Mouse (Mus musculus) c-Kit-positive CD71-positive TER-119-negative erythroid progenitor cells, embryonic 14.5 days (primary cell): ENCODE measurements at regions not wholly inside any gene's neighbourhood (a gene's known extent, or its start where the extent isn't known, plus 50 kb on each side); places are given as distances from the start of the nearest gene placed in this dataset.
A peak's percentile ranks its signal among the peaks of the same experiment; 100 is the strongest.

Experiments used
- DNase-seq: peaks from one replicate; pipeline ENCODE4 v3.0.0-alpha.2; 2013; ENCODE audit warnings: low read depth

DNA sequence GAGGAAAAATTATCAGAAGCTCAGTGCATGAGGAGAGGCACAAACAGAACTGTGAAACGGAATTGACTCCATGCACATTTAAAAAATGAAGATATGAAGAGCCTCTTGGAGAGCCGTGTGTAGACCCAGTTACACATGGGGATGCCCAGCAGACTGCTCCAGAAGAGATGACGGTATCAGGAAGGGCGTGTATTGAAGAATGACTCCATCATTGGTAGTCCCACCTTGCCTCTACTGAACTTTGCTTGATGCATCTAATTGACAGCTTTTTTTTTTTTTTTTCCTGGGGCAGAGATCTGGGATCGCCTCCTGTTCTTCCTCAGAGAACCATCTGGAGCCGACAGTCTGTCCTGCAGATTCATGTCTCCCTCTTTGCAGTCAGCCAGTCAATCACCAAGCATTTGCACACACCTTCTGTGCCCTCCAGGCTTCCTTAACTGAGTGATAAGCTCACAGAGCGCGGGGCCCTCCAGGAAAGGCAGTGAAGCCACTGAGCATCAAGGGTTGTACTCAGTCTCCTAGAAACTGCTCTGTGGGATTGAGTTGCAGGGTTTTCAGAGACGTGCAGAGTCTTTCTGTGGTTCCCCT lies 57.6 kb upstream of the D1Pas1 start:
- DNase-seq: no peak

DNA sequence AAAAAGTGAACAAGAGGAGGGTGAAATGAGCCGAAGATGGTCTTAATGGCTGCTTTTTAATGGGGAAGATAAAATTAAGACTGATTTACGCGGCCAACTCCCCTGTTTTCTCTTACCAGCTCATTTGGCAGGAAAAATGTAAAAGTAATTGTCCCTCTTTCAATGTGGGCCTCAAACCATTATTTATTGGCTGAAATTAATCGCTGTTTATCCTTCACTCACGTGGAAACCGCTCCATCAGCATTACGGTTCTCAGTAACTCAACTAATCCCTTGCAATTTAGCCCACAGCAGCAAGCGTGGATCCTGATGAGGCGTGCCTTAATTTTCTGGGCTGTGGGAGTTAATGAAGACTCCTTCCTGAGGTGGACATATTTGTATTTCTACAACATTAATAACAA lies 58.1 kb upstream of the D1Pas1 start:
- DNase-seq: no peak

DNA sequence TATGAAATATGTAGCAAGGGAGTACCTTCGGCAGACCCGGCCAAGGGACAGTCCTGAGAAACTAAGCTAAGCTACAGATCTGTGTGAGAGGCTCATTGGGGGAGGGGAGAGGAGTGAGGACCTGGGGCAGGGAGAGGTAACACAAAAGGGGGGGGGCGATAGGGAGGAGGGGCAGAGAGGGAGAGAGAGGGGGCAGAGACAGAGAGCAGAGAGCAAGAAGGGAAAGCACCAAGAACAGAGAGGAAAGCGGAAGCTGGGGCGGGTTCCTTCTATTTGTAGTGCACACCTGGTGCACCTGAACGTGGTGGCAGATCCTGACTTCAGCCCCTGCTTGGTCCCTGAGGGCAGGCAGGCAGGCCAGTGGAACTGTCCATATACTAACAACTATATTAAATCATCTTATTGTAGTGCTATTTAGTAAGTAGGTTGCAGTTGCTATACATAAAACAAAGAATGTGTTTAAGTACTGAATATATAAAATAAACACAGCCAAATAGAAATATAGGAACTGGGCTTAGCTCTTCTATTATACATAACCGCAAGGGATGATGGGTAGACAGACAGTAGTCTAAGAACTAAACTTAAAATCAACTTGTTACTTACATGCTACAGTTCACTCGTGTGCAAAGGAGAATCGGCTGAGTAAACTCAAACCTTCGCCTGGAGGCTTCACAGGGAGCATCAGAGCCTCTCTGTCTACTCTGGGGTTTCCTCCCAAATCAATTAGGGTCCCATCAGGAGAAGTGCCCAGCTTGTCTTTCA lies 59.6 kb upstream of the D1Pas1 start:
- no peak for DNase-seq

DNA sequence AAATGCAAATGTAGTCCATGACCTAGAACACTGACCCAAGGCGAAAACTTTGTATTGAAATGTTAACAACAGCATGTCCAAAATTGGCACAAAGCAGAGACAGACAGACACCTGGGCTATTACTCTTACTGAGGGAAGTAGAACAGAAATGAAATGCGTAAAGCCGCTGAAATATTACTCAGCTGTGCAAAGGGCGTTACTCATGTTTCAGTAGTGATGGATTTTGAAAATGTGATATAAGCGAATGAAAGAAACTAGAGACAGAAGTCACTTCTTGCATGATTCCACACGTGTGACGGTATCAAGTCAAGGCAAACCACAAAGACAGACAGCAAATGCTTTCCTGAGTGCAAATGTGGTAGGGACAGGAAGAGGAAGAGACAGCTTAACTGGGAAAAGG lies 61.3 kb upstream of the D1Pas1 start:
- no peak for DNase-seq

DNA sequence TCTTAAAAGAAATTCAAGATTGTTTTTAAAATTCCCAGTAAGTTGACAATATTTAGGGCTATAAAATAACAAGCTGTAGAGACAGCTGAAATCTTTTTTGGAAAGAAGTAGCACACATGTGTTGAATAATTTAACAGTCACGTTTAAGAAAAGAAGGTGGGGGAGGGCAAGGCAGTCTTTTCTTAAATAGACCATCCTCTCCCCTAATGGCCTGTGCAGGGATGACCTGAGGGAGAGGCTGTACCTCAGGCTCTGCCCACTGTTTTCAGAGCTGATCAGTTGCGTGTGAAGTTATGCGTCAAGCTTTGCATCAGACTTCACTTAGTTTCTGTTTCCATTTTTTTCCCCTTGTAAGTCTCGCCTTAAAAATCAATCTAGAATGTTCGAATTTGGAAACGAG lies 65.7 kb upstream of the D1Pas1 start:
- DNase-seq: no peak

DNA sequence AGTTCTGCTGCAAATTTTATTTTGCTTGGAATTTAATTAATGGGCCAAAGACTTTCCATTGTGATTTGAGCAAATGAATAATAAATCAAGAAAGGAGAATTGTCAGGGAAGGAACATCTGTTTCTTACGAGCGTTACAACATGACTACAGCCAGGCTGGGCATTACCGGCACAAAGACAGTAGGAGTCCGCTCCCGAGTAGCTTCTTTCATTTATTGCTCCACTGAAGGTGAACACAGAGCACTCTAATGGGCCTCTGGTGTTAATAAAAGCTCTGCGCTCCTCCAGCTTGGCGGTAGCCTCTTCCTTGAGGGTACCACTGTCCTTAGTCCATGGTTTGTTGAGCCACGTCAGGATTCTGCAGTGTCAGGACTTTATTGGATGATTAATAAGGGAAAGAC lies 69.0 kb upstream of the D1Pas1 start:
- no peak for DNase-seq

DNA sequence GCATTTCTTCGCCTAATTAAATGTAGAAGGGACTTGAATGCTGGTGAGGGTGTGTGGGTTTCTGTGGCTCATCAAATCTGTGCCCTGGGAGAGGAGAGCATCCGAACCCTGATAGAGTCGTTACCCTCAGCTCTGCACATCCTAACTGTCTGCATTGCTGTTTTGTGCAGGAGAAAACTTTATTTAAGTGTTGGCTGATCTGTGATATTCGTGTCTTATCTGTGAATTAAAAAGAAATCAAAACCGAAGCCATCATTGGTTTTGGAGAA lies 77.7 kb upstream of the D1Pas1 start:
- no peak for DNase-seq

DNA sequence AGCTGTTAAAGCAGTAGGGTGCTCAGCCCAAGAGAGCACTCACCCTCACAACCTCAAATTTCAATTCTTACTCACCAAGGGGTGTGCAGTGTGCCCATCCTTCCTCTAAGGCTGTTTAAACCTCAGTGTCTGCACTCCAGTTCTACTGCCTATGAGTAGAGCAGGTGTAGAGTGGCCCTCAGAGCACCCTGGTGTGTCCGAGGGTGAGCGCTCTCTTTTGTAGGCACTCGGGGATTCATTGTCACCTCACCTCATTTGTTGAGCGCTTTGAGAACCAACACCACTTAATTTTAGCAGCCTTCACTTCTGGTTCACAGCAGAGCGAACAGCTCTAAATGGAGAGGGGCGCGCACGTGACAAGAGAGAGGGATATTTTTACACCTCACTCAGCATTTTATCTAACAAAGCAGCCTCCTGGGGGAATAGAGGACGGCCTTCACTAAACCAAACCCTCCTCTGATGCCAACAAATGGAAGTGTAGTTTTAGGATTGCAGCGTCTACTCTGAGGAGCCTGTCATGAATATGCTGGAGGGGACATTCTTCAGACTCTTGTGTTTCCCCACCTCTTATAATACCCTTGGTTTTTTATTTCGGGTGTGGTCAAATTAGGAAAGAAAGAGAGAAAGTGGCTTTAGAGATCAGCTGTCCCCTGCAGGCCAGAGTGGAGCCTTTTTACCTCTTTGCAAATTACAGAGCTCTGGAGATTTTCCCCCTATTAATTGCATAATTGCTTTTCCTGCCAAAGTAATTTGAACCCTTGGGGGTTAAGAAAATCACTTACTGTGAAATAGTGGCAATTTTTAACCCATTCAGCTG lies 78.2 kb upstream of the D1Pas1 start:
- no peak for DNase-seq

DNA sequence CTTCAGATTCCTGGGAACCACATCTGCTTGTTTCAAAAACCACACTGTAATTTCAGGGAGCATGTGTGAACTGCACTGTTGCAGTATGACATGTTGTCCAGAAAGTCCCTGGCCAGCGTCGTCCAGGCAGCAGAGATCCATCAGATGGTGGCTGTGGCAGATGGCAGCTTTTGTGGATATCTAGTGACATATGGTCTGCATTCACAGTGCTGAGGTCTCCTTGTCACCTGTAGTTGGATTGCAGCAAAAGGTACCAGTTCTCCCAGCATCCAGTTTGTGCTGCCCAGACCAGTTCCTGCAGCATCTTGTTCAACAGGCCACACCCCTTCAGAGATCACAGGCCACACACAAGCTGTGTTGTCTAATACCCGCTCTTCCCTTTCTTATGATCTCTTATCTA lies 80.1 kb upstream of the D1Pas1 start:
- no peak for DNase-seq

DNA sequence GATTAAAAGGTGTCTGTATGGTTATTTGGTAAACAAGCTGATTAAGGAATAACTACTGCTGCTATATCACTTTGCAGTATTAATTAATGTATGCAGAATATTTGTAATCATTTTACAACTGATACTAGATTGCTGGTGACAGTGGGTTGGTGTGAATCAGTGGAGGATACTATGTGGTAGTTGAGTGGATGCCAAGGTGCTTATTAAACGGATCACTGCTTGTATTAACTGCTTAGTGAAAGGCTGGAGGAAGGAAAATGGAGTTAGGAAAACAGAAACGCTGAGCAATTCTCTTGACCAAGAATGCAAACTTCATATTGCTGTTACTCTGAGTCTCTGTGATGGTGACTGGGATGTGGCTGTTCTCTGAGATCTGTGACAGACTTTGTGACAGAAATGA lies 86.8 kb upstream of the D1Pas1 start:
- no peak for DNase-seq

DNA sequence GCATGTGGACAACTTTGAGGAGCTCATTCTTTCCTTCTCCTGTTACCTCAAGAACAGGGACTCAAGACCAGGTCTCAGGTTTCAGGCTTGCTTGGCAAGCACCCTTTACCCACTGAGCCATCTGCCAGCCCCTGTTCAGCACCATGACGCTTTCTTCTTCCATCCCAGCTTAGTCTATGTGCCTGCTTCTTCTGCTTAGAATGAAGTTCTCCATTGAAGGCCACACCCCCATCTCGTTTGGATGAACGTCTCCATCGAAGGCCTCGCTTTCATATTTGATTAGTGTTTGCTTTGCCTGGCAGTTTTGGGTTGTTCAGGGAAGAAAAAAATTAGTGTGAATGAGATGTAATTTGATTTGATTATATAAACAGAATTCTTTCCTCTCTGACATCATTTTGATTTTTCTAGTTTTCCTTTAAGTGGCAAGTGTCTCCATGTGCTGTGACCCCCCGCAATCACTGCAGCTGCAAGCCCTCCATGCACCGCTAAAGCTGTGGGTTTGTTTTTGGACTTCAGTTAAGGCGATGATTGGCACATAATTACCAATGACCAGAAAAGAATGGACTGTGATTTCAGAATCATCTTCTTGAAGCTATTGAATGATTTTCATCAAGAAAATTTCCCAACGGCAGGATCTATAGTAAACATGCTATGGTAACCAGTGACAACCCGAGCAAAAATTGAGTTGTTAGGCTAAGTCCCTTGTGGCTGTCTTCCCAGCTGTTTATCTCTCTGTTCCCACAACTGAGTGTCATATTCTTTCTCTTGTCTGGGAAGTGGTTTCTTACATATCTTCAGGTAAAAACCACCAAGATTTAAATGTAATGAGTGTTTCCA lies 106.4 kb upstream of the D1Pas1 start:
- no peak for DNase-seq

DNA sequence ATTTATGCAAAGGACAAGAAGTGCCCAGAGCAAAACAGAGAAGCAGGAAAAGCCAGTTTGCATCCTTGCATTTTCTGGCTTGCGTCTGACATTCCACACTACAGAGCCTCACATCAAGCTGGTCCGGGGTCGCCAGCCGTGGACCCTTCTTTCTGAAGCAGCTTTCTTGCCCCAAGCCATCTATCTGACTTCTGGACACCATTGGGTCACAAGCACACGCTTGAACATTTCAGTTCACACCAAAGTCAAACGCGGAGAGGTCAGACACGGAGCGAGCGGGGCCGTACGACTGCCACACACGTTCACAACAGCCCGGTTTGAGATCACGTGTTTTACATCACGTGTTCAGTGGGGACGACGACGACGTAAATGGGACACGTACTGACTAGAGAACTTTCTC lies 108.9 kb upstream of the D1Pas1 start:
- DNase-seq: no peak

DNA sequence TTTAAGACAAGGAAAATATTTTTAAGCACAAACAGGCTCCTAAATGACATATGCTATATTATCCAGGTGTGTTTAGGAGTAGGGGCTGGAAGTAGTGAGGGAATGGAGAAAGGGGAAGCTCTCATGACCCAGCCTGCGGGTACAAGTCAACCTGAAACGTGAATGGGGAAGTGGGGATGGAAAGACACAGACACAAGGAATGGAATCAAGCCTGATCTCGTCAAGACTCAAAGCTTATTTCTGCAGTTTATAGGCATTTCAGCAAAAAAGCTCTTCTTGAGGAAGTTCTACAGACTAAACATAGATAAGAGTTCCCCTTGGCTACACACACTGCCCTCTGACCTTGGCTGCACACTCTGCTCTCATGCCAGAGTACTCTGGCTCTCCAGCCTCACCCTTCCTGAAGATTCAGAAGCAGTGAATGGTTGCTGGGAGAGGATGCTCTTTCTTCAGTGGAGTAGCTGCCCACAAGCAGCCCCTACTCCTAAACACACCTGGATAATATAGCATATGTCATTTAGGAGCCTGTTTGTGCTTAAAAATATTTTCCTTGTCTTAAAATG lies 106.4 kb upstream of the Rrp15 start:
- no peak for DNase-seq

DNA sequence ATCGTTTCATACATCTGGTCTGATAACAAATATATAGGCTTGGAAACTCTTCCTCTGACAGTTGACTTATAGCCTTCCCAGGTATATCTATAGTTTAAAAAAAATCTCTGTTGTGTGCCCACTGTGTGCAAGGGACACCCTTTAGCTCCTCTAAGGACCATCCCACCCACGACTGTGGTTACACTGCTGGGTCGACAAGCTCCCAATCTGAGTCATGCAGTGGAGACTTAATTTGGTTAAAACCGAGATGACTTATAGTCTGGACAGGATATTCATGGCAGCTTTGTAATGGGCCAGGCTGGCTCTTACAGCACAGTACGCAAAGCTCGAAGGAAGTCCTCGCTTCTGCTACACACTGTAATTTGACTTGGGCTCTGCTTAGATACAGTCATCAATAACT lies 96.1 kb upstream of the Rrp15 start:
- DNase-seq: no peak

DNA sequence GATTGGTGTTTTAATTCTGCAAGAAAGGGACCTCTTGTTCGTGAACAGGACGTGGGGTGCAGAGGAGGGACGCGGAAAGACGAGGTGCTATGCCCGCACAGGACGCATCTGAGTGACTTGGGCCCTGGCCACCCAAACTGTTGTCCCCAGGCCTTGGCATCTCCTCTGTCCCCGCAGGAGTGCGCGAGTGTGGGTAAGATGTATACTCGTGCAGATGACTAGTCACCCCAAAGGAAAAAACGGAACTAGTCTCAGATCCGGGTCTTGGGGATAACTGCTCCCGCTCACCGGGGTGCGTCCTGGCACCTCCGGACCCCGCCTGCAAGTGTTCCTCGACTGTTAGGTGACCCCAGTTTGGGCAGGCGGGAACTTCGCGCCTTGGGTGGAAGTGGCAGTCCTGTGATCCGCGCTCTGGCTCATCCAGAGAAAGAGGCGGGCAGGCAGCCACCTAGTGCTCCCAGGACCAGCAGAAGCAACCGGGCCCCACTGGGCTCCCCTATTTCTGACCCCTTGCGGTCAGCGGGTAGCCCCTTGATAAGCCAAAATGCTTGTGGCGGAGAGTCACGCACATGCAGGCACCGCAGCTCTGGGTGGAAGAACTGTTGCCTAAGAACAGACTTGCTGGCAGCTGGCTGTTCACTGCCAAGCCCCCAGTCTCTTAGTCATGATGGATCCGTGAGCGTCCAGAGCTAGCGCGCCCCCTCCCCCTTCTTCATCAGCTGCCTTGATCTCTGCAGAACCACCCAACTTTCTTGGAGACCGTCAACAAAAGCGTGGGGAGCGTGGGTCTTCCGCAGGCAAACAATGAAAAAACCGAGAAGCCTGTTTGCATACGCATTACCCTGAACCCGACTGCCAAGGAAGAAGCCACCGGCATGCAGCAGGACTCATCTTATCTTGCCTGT lies 85.0 kb upstream of the Rrp15 start:
- DNase-seq: no peak

DNA sequence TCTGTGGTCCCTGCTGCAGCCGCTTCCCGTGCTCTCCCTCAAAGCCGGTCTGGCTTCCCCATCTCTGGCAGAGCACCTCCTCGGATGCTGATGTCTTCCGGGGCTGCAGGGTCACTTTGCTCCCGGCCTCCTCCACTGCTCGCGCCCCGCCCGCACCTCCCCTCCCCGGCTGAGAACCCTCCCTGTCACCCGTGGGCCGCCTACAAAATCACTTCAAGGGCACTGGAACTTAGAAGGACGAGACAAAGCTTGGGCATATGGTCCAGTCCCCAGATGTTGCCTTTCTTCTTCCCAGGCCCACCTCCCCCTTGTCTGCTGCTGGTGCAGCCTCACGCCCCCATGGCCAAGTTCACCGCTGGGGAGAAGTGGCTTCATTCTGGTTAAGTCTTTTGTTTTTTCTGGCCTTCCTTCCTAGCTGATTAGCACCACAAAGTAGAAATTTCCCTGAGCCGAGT lies 84.3 kb upstream of the Rrp15 start:
- no peak for DNase-seq

DNA sequence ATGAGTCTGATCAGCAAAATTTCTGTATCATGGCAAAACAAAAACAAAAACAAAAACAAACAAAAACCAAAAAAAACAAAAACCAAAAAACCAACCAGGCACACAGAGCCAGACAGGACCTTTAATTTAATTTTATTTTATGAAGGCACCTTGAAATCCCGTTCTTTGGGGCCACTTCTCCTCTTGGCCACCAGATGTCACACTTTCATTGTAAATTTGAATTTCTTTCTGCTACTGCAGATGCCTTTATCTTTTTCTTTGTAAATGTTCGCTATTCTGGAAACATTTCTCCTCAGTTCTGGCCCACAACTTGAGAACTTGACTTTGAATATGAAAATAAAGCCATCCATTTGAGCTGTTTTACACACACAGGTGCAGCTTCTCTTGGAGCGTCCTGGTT lies 78.6 kb upstream of the Rrp15 start:
- DNase-seq: peak; percentile 15

DNA sequence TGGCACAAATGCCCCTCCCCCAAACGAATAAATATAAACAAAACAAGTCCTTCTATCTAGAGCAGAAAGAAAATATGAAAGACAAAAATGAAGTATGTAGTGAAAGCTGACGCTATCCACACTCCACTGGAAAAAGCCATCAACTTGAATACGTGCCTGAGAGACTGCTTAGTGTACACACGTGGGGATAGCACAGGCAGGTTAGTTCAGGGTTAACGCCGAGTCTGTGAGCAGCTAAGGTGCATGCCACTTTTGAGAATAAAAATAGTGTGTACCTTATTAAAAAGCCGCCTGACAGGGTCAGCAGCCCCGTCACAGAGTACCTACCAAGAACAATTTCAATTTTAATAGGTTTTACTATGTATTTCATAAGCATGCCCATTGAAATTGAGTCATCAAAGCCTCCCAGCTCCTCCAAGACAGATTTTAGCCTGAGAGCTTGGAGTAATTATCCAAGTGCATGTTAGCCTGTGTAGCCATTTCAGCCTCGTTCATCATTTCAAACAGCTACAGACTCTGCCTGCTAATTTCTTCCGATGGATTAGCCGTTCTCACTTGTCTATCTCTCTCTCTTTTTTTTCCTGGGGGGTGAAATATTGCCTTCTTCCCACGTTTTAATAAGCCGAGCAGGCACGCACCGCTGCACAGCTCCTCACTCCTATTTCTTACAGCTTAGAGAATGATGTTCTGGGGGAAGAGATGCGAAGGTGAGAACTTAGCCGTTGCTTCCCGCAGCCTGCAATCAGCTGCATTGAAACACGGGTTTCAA lies 59.2 kb upstream of the Rrp15 start:
- no peak for DNase-seq

DNA sequence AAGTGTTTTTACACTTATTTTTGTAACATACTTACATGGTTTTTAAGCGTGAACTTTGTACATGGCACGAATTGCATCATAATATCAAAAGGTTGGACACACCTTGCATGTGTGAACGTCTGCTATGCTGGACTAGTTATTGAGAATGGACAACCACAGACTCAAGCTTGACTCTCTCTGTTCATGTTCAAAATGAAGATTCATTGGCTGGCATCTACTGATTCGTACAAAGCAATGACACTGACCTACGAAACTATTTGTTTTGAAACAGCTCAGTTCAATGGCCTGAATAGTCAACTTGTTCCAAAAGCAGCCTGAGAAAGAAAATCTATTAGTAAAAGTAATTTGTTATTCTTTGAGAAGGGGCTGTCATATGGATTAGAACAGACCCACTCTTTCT lies 55.3 kb upstream of the Rrp15 start:
- no peak for DNase-seq
